Mouse (Mus musculus): ENCODE results near the gene Unc5c.

DNA sequence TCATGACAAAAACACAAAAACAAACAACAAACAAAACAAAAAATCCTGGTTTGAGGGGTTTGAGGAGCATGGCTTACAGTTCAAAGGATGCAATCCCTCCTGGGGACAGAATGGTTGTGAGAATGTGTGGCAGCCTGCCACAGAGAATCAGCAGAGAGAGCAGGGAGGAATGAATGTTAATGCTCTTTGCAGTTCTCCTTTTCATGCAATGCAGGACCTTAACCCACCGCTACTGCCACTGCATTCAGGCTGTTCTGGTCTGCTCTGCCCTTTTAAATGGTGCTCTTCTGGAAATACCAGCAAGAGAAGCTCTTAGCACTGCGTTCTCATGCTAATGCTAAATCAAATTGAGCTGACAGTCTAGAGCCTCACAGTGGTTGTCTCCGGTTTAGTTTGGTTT is 130.1 kb downstream of the Unc5c start:
- TF ChIP-seq CTCF (IDR thresholded peaks at IDR 0.05; ENCODE audit: low read depth) (no peak), EP300 (IDR thresholded peaks at IDR 0.05; ENCODE audit: low read depth) (no peak)
